Mouse (Mus musculus): ENCODE measurements around the gene Ajap1.

- TF ChIP-seq CTCF (IDR thresholded peaks at IDR 0.05; ENCODE audit: low read depth) (no peak), EP300 (IDR thresholded peaks at IDR 0.05; ENCODE audit: low read depth) (no peak)
These were observed 23.1 kb downstream of the Ajap1 start for GRCm38 (mm10) chr4:153459503-153459902.
